Mouse (Mus musculus) gastrocnemius, adult 8-10 months (tissue): ENCODE data around the gene Tbc1d5. TPM values are rescaled to one million over a fixed set of nuclear protein-coding genes. Genes with fewer than 3 reads are reported as not detected.
"Not testable (repeated sequence)": the region's sequence is repeated elsewhere in the genome, so short reads cannot be mapped to it uniquely, and the experiment has no call there.

Source experiments
- DNase-seq, 2 experiments: peaks; one replicate each; pipeline ENCODE4 v3.0.0; 2022; ENCODE audit warnings: low spot score in 2 of 2
- total RNA-seq, 4 experiments: library from RNA; stranded (reverse); gene quantifications; 2 replicates each; pipeline ENCODE4 v1.2.4; 2022

Tbc1d5 gene
- total RNA-seq, 4 experiments from 2014 or later: 7.2 to 8.8 (median 7.7) TPM

DNA sequence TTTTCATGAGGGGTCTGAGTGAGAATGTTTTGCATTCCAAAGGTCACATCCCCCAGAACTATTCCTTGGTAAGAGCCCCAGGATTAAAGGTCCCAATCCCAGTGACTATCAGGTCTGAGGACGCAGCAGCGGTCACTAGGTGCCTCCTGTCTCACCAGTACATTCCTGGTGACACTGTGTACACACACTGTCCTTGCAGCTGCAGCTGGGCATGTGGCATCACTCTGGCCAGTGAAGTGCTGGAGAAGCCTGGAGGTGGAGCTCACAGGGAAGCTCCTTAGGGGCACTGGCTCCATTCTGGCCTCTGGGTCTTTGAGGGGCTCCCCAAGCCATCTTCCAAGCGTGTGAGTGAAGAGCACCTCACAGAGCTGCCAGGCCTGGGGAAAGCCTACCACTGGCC is 427.2 kb downstream of the Tbc1d5 start:
- DNase-seq: no peak

DNA sequence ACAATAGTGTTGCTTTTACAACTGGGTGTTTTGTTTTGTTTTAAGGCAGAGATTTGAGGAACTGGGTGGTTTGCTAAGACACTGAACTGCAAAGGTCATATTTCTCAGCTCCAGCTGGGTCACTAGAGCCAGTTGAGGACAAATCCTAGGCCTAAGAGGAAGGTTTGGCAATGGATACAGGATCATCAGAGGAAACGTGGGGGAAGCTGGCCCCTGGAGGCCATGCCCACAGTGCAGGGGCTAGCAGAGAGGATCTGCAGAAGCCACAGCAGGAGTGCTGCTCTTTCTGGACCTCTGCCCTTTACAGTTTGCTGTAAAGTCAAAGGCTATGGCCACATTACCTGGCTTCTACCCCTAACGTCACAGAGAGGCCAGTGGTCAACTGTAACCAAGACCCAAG is 428.3 kb downstream of the Tbc1d5 start:
- no peak for DNase-seq

DNA sequence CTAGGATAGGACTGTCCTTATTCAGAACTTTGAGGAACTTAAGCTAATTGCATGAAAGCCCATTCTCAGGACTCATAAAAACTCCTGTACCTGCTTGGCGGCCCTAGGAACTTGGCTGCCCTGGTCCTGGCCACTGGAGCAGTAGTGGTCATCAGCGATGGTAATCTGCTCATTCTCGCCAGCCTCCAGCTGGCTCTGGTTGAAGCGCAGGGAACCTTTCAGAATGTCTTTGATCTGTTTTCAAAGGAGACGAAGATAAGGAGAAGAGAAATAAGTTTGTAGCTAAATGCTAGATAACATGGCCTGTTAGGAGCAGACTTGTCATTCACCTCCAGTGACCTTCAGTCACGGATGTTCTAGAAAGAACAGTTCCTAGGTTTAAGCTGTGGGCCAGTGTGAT is 437.8 kb downstream of the Tbc1d5 start:
- DNase-seq: no peak

DNA sequence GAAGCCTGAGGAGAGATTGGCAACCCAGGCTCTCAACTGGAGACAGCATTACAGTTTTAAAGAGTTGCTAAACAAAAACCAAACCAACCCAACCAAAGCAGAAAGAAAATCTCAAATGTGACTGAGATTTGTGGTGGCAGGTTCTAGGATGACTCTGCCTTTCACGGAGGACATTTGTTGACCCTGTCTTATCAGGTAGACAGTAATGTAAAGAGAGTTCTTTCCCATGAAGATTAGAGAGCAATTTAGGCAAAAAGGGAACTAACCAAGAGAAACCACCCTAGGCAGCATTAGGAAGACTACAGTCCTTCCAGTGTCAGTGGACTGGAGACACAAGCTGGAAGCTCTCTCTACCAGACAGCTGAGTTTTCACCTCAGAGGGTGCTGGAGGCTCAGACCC is 438.3 kb downstream of the Tbc1d5 start:
- DNase-seq: no peak

DNA sequence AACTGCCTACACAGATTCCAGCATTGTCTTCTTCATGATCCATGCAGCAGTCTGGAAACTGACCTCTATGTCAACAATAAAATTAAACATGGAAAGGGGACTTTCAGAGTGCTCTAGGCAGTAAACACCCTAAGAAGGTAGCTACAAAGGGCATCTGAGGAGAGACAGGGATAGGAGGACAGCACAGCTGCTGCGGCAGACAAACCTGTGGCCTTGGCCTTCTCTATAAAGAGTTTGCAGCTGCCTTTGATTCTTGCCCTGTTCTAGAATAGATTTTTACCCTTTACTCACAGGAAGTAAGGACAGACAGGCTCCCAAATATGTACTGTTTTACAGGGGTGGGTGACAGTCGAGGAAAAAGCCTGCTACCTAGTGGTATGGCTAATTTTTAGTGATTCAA is 440.7 kb downstream of the Tbc1d5 start:
- no peak for DNase-seq

DNA sequence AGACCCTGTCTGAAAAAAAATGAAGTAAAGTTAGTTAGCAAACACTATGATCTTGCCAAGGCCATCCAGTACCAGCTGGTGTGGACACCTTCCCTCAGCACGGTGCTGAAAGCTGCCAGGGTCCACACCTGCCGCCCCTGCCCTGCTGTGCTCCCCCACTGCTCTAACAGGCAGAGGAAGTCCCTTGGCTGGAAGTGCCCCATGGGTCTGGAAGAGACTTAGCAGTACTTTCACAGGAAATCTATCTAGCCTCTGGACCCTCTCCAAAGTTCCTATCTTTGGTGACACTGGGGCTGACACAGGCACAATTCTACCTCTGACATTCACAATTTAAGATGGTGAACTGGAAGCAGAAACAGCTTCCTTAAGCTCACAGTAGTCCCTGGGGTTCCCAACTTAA is 442.1 kb downstream of the Tbc1d5 start:
- no peak for DNase-seq

DNA sequence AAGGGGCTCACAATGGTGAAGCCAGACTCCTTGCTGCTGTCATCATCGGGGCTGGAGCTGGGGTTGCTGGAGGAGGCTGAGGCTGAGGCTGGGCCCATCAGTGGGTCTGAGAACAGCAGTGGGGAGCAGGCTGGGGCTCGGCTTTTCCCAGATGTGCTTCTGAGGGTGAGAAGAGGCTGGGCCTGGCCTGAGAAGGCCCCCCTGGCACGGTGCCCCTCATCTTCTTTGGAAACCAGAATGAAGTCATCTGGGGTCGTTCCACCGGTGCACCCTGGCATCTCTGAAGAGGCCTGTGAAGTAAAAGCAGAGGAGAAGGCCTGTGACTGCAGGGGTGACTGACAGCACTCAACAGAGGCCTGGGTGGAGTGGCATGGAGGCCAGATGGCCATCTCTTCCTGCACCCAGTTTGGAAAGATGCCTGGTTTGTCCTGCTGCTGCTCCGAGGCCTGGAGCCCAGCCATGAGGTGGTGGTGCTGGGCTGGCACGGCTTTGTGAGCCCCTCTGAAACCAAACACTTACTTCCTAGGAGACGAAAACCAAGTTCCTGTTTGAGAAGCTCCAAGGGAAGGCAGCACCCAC is 443.1 kb downstream of the Tbc1d5 start:
- DNase-seq: no peak

DNA sequence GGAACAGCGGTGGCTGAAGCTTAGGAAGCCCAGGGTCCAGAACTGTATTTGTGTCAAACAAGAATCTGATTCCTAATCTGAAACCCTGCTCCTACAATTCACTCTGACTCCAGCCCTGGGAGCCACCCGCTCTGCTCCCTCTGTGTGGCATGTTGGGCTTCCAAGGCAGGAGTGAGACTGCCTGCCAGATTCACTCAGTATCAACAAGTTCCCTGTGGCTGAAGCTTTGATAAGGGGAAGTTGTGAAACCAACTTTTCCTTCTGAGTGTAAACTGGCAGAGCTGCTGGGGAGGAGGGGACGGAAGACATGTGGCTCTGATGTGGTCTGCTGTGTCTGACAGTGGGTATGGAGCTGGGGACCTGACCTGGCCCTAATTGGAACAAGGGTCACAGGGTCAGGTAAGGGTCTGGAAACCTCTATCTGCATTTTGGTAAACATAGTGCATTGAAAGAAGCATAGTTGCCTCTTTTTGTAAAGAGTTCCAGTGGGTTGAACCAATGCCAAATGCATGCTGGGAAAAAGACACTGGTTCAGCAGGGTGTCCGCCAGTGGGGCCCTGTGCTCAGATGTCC is 443.7 kb downstream of the Tbc1d5 start:
- no peak for DNase-seq

DNA sequence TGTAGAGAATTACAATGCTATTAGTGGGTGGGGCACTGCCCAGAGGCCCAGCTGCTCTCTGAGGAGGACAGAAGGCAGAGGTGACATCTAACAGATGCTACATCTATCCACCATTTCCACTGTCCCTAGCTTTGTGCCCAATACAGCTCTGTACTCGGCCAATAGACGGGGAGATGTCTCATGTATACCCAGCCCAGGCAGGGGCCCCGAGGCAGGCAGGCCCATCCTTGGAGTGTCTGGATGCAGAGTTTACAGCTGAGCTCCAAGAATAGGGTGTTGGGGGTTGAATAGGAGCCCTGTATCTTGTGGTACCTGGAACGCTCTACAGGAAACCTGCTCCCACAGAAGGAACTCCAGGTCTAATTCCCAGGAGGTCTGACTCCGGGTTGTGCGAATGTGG is 444.4 kb downstream of the Tbc1d5 start:
- DNase-seq: no peak

DNA sequence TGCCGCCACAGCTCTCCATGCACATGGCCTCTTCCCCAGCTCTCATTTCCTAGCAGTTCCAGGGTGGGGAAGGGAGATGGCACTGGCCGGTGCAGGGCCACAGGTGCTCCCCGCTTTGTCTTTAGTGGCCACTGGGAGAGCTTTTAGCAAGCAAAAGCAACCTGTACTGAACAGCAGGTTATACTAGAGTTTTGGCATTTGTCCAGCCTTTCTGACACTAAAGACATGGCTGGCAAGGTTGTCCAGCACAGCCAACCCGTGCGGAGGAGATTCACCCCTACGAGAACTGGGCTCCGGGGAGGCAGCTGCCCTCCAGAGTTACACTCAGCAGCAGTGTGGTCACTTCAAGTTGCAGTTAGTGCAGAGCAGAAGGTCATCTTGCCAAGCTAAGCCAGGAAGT is 445.8 kb downstream of the Tbc1d5 start:
- no peak for DNase-seq

DNA sequence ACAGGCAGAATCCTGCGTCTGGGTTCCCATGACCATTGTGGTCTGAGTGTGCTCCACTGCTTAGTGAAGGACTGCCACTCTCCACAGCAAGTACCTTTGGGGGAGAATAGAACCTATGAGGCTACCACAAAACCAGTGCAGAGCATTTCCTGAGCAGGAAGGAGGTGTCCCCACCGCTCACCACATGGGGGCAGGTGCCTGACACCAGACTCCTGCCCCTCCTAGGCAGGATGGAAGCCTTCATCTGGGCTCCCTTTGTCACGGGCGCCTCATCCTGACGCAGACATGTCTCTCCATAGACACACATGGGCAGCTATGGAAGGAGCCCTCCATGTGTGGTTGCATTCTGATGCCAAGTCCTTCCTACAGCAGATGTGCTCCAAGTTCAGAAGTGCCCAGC is 447.3 kb downstream of the Tbc1d5 start:
- no peak for DNase-seq

DNA sequence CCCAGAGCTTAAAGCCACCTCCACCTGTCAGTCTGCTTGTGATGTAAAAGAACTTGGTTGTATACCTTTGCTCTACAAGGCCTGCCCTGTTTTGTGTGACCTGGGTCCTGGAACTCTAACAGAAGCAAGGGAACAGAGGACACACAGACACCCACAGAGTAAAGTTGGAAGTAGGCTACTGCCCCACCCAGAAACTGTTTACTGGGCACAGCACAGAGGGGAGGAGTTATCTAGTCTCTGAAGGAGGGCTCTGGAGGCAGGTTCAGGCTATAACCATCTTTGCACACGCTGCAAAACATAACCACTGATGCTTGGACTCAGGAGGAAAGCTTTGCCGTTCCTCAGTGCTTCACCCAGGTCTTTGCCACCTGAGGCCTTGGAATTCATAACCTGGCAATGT is 448.3 kb downstream of the Tbc1d5 start:
- no peak for DNase-seq

DNA sequence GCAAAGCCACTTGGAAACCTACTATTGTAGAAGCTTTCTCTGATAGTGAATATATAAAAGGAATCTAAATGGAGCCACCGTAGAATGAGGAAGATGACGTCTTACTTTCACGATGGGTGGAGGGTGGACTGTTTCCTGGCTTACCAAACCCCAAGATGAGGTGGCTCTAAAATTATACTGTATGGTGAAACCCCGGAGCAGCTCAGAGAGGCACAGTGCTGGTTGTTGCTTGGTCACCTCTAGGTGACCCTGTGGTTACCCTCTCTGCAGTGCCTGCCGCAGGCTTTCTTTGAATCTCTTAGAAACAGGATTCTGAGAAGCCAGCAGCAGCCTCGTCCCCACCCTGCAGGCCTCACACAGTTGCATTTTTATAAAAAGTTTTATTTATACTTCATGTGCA is 449.6 kb downstream of the Tbc1d5 start:
- DNase-seq: no peak

DNA sequence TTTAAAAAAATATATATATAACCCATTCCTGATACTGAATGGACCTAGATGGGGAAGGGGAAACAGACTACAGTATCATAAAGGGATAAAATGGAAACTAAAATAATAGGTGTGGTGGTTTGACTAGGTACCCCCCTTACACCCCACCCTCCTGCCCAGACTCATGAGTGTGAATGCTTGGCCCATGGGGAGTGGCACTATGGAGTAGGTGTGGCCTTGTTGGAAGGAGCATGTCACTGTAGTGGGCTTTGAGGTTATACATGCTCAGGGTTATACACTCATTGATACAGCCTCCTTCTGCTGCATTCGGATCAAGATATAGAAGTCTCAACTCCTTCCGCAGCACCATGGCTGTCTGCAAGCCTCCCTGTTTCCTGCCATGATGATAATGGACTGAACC is 450.1 kb downstream of the Tbc1d5 start:
- no peak for DNase-seq

DNA sequence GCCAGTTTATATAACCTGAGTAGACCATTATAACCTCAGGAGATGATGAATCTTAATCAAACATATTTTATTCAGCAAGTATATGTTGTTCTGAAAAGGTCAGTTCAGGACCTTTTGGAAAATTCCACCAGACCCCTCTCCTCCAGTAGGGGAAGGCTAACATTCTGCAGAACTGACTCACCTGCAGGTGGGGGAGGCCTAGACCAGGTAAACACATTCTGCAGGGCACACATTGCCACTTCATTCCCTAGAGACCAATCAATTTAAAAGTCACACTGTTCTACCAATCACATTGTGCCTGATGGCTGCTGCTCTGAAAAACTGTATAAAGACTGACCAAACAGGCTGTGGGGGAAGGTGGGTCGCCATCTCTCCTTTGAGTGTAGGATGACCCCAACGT is 452.9 kb downstream of the Tbc1d5 start:
- no peak for DNase-seq

DNA sequence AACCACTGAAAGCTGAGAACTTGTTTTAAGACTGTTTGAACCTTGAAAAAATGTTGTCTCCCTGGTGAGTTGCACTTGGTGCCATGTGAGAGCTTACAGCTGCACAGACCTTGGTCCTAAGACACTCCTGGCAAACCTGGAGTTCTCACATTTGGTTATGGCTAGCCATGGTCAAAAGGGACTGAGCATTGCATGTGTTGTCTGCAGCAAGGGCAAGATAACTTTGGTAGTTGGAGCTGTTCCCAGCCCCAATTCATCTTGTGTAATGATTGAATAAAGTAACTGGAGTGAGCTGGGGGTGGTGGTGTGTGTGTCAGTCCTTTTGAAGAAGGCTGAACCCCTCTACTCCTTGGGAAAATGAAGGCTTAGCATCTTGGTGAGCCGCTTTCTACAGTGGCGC is 454.8 kb downstream of the Tbc1d5 start:
- DNase-seq: no peak

DNA sequence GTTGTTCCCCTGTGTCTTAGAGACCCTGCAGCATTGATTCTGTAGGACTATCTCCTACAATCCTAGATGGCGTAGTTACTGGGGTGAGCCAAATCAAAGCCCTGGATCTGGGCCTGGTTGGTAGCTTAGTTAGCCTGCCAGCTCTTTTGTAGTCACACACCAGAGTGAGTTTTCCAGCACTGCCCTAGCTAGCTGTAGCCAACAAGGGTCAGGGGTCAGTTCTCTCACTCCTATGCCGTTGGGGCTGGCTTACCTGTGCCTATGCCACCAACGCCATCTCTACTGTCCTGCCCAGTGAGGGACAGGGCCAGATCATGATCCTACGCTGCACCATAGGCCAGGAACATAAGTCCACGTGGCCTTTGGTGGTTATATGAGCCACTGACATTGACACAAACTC is 461.6 kb downstream of the Tbc1d5 start:
- no peak for DNase-seq

DNA sequence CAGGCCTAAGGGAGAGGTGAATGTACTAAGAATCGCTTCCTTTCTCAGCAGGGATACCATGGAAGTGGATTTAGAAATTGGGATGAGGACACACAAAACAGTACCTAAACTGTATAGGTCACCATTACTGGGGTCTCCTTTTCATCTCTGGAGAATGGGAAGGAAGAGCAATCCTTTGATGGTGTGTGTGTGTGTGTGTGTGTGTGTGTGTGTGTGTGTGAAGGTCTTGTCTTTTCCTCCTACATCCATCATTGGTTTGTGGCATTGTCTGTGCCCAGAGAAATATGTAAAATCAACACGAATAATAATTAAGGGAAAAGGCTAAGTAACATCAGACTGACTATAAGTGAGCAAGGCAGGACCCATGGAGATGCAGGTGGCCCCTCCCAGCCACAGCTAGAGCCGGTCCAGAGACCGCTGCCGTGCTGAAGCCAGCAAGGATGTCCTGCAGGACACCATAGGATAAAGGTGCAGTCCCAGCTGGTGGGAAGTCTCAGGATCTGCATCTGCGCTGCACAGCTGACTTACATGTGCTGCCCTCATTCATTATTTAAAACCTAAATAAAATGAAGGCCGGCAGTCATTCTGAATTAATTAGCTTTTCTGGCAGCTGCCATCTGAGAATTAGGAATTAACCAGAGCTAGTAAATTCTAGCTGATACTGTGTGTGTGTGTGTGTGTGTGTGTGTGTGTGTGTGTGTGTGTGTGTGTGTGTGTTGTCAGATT is 468.5 kb downstream of the Tbc1d5 start:
- DNase-seq: no peak

DNA sequence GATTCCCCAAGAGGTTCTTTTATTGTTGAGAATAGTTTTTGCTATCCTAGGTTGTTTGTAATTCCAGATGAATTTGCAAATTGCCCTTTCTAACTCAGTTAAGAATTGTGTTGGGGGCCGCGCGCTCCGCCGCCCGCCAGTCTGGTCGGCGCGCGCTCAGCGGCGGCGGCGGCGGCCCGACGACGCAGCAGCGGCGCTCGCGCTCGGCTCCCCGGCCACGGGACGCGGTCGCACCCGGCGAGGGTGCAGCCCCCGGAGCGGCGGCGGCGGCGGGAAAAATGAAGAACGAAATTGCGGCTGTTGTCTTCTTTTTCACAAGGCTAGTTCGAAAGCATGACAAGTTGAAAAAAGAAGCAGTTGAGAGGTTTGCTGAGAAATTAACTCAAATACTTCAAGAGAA is 480.7 kb downstream of the Tbc1d5 start:
- not testable (repeated sequence) for DNase-seq

DNA sequence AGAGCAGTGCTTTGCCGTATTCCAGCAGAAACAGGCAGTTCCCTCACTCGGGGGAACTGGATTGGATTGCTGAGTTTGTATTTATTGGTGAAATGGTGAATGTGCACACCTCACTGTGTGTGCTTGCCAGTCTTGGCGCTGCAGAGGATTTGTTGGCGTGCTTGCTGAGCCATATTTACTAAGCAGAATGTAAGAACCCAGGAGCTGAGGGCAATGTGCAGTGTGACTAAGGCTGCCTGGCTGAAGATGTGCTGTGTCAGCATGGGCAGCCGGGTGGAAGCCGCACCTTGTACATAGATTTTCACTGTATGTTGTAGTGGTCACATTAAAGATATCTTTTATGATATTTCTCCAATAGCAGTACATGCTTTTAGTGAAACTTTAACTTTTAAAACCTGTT is 491.0 kb downstream of the Tbc1d5 start:
- no peak for DNase-seq

DNA sequence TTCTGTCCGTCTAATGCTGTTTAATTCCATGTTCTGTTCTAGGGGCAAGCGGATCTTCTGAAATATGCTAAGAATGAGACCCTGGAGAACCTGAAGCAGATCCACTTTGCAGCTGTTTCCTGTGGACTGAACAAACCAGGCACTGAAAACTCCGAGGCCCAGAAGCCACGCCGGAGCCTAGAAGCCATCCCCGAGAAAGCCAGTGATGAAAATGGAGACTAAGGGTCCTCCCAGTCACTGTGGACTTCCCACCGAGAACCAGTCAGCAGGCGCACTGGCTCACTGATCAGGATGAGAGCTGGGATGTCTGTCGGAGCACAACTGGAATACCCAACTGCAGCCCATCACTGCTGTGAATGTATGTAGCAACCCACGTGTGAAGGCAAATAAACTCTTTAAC is 491.5 kb downstream of the Tbc1d5 start:
- DNase-seq: no peak

DNA sequence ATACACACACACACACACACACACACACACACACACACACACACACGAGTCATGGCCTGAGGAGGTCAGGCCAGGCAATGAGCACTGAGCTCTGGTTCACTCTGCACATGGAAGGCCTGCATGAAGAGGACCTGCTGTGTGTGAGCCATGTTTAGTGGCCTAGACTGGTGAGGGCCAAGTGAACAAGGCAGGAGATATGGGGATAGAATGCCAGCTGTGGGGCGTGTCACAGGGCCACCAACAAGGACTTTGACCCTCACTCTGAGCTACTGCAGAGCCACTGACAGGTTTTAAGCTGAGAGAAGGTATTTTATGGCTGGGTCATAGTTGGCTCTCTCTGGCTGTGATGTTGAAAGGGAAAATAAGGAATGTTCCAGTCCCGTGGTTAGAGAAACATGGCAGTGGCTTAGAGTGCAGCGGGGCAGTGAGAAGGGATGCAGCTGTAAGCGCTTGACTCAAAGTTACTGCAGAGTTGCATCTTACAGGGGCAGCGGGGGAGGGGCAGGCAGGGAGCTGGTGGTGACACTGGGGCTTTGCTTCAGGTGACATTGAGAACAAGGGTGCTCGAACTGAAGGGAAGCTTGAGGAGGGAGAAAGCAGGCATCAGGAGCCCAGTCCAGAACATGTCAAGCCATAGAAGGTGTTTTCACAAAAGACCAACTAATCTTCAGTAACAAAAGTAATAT is 494.0 kb downstream of the Tbc1d5 start:
- no peak for DNase-seq
